Mouse (Mus musculus): ENCODE data around the gene 1110017D15Rik.
"Not testable (repeated sequence)": the region's sequence is repeated elsewhere in the genome, so short reads cannot be mapped to it uniquely, and the experiment has no call there.

The 1110017D15Rik gene

DNA sequence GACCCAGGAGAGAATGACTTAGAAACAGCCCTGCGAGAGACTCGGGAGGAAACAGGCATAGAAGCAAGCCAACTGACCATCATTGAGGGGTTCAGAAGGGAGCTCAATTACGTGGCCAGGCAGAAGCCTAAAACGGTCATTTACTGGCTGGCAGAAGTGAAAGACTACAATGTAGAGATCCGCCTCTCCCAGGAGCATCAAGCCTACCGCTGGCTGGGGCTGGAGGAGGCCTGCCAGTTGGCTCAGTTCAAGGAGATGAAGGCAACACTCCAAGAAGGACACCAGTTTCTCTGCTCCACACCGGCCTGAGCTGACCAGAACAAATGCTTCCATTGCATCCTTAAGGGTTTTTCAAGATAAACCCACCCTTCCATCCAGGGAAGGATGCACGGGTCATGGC, 36.9 kb downstream of the 1110017D15Rik start:
- DNase-seq (ENCODE audit: low spot score in 2 of 2), result peak; percentile 65 to 69

DNA sequence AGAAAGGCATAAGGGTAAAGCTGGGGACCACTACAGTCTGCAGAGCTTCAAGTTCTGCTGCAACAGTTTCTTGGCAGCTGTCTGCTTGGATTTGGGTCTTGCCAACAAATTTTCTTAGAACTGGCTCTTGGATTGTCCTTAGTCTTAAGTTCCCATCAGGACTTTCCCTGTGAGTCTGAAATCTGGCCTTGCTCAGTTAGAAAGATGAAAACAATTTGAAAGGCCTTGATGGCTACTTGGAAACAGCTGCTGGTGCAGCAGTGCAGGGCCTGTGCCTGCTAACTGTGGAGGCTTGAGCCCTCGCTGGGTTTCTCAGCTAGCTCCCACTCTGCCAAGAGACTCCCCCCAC, 37.7 kb downstream of the 1110017D15Rik start:
- DNase-seq (ENCODE audit: low spot score in 2 of 2), result peak in 1 of 2 experiments; percentile 41

DNA sequence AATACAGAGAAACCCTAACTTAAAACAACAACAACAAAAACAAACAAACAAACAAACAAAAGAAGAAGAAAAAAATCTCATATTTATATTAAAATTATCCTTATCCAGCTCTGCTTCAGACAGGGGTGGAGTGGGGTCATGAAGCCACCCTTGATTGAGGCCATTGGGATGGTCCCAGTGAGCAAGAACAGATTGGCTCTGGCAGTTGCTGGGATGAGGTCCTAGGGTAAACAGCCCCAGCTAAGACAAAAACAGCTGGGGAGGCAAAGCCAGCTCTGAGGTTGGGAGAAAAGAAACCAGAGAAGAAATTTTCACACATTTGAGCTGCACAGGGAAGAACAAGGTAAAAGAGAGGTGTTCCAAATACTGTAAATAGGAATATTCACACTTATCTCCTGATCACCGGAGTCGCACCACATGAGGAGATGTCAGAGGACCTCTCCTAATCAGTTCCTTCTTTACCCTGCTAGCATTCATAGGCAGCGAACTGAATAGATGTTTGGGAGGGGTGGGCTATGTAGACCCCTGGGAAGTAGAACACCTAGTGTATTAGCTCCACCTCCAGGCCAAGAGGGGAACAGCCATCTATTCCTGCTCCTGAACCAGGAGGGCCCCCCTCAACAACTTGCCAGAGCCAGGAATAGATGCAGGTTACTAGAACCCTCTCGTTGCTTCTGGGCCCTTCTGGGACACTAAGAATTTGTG, 38.2 kb downstream of the 1110017D15Rik start:
- no peak for DNase-seq (ENCODE audit: low spot score in 2 of 2)

DNA sequence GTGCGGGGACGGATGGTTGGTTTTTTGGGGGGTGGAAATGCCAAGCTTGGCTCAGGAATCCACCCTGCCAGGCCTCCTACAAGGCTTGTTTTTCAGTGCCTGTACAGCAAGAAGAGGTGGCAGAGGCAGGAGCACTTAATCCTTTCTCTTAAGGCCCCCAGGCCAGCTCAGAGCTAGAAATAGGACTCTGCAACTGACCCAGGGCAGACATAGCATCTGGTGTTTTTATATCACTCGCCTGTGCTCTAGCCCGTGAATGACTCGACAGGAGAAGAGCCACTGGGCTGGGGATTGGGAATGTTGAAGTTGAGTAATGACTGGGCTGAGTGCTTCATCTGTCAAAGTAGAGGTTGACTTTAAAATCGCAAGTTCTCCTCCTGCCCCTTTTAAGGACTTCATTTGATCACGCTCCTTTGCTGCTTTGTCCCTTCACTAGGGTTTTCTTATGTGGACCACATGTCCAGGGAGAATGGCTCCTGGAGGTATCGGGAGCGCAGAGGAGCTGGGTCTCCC, 39.4 kb downstream of the 1110017D15Rik start:
- no peak for DNase-seq (ENCODE audit: low spot score in 2 of 2)

DNA sequence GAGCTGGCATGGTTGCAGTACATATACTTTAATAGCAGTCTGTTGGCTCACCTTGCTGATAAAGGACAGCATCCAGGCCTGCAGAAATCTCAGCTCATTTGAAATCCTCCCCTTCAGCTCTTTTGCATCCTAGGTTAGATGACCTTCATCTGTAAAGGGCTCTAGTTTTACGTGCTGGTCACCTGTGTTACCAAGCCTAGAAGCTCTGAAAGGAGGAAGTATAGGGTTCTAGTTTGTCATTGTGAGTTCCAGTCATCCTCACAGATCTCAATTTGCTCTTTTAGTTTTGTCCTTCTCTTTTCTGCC, 45.8 kb downstream of the 1110017D15Rik start:
- no peak for DNase-seq (ENCODE audit: low spot score in 2 of 2)

DNA sequence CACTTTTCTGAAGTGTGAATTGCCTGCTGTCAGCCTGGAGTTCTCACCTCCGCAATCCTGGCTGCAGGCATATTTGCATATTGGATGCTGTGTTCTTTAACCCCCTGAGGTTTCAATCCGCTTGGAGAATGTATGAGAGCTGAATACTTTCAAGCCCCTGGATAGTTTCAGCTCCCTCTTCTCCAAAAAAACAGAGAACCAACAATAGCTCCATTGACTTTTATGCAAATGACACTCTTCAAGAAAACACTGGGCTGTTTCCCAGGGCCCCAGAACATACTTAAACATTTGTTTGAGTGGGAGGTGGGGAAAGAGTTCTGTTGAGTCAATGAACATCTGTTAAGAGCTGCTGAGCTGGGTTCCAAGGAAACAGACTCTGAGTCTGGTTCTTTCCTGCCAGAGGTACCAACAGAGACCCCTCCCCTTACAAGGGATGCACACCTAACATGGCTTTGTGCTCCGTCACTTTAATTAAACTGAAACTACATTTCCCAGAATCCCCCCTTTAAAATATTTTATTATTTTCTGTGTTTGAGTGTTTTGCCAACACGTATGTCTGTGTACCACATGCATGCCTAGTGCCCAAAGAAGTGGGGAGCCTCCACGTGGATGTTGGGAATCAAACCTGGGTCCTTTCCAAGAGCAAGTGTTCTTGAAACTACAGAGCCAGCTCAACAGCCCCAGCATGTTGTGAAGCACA, 46.3 kb downstream of the 1110017D15Rik start:
- DNase-seq (ENCODE audit: low spot score in 2 of 2), result peak; percentile 69 to 83

DNA sequence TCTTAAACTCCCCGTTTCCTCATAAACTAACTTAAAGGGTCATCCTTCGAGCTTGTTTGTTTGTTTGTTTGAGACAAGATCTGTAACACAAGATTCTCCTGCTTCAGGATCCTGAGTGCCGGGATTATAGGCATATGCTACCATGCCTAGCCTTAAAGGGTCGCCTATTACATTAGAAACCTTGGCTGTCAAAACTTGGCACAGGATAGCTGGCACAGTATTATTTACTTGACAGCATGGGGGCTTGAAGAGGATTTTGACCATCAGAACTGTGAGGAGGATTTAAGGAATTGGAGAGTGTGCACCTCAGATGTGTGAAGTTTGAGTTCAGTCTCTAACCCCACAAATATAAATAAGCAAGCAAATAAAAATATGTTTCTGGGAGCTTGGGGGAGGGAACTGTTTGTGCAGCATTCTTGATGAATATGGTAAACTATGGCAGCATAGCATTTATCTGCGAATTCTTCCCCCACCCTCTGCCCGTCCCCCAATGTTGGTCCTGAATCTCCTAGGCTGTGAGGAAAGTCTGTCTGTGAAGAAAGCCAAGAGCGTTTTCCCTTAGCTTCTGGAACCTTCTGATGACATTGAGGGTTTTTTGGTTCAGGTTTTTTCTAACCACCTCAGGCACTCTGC, 47.0 kb downstream of the 1110017D15Rik start:
- no peak for DNase-seq (ENCODE audit: low spot score in 2 of 2)

DNA sequence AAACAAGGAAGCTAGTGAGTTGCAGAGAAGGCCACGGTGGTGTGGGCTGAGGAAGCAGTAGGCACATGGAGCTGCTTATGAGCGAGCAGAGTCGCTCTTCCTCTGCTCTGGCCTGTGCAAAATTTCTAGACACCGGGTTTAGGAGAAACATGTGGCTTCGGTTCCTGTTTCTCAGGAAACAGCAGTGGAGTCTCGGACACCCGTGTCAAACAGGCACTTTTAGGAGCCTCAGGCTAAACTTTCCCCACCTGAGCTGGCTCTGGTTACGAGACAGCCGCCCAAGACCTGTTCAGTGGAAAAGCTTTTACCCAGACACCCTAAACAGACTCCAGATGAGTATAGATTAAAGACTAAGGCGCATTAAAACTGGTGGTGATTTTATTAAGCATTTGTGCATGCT, 47.9 kb downstream of the 1110017D15Rik start:
- DNase-seq (ENCODE audit: low spot score in 2 of 2), result no peak

DNA sequence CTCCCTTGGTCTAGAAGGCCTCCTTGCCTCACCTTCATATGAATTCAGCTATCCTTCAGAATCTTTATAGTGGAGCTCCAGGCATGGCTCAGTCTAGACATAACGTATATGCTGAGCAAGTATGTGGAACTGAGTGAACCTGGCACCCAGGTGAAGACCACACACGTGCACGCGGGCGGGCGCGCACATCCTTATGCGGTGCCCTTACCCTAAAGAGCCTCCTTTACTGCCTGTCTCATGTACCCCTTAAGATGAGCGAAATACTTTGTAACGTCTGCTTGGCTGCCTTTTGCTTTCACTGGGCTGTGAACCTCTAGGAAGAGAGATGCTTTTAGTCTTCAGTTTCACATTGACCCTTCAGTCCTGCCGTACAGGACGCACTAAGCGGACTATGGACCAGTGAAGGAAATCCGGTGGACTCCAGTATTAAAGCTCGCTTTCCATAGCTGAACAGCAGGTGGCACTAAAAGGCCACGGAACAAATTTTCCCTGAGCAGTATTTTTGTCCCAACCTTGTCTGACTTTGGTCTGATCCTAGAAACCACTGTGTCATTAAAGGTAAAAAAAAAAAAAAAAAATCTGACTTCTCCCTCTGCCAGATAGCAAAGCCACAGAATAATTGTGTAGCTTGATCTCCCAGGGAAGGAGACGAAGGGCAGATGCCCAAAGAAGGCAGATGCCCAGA, 48.6 kb downstream of the 1110017D15Rik start:
- peak; percentile 67 to 81 for DNase-seq (ENCODE audit: low spot score in 2 of 2)

DNA sequence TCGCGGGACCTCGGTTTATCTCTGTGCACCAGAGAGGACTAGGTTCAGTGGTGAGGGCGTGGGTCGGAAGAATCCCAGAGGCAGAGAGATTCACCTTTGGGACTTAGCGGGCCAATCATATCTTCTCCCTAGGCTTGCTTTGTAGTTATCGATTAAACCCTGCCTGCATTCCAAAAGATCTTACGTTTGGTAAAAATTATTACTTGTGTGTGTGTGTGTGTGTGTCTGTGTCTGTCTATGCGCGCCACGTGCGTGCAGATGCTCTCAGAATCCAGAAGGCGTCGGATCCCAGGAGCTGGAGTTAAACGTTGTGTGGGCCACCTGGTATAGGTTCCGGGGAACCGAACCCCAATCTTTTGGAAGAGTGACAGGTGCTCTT, 51.9 kb downstream of the 1110017D15Rik start:
- peak in 1 of 2 experiments; percentile 53 for DNase-seq (ENCODE audit: low spot score in 2 of 2)

DNA sequence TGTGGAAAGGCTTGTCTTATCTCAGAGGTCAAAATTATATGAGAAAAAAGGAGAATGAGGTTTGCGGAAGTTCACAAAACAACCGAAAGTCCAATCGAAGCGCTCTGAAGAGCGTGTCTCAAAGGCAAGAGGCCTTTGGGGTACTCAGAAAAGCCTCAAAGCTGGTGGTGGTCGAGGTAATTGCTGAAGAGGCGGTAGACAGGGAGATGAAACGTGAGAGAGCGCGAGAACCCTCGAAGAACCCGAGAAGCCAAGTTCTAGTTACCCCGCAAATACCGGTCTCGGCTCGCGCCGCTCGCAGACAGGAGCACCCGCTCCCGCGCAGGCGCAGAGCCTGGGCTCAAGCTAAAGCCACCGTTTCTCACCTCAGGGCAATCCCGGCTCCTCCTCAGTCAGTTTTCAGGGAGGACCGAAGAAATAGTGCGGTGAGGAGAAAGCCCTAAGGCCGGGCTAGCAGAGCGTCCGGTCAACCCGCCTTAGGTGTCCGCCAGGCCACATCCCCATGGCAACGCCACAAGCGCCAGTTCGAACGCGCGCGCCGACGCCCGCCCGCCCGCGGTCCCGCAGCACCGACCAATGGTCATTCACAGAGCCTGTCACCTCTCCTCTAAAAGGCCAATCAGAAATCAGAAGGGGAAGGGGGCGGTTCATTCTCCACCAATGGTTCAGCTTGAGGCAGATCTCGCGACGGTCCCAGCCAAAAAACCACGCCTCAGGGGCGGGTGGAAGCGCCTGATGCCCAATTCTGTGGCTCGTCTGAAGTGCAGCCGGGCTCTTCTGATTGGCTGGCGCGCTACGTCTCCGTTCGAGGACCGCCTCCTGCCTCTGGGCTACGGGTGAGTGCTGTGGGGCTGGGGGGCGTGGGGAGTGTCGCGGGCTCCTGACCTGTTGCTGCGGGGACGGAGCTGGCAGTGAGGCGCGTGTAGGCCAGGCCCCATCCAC, 52.5 kb downstream of the 1110017D15Rik start, which contains the start of the genes Kif24 and Nudt2:
TSS of gene Kif24 (minus strand) at position 543 of the 942 bp plus-strand sequence.
TSS of gene Nudt2 (plus strand) at position 807 of the 942 bp plus-strand sequence.
- peak; percentile 99 to 100 for DNase-seq (ENCODE audit: low spot score in 2 of 2)

DNA sequence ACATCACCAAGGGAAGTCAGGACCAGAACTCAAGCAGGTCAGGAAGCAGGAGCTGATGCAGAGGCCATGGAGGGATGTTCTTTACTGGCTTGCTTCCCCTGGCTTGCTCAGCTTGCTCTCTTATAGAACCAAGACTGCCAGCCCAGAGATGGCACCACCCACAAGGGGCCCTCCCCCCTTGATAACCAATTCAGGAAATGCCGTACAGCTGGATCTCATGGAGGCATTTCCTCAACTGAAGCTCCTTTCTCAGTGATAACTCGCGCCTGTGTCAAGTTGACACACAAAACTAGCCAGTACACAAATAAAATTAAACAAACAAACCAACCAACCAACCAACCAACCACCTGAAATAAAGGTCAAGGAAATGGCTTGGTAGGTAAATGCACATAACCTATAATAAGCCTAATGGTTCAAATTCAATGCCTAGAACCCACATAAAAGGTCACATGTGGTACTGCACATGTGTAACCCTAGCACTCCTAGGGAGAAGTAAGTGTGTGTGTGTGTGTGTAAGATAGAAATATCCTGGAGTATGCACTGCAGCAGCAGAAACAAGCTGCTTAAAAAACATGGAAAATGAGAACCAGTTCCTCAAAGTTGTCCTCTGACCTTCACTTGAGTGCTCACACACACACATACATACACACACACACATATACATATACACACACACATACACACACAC, 53.9 kb downstream of the 1110017D15Rik start:
- DNase-seq (ENCODE audit: low spot score in 2 of 2), result not testable (repeated sequence)

DNA sequence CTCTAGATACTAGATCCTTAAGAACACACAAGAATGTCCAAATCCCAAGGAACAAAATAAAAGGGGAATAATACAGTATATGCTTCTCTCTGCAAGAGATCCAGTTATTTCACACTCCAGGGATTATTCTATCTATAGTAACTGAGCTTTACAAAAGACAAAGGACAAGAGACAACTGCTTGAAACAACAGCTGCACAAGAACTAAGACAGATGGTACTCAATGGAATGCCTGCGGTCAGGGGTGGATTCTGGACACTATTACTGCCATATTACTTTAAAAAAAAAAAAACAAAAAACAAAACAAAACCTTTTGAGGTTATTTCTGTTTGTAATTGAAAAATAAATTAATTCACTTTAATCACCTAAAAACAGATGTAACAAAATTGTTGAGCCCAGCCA, 56.4 kb downstream of the 1110017D15Rik start:
- no peak for DNase-seq (ENCODE audit: low spot score in 2 of 2)
